In the genomic region with DNA sequence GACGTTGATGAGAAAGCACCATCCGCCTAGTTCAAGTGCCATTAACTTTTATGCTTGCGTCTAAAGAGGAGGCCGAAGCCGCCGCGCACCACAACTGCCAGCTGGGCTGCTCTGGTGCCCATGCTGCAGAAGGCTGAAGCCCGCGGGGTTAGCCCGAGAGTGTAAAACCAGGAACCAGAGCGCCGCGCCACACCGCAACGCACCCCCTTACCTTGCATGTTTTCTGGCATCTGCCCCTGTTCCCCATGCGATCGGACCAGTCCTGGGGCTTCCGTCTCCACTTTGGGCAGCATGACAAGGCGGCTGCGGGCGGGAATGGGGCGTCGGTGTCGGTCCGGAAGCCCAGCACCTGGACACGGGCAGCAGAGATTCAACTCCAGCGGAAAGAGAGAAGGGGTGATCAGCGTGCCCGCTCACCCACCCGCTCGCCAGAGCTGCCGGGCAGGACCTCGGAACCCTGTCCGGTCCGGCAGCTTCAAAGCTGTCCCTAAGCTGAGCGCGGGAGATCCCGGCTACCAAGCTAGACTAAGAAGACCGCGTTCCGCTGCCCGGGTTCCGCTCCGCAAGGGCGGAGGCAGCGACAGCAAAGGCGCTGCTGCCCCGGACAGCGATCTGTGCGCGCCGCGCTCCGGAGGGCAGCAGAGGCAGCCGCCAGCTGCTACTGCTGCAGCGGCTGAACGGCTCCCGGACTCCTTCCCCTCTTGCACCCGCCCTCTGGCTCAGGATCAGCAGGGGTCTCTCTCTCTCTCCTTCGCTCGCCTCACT, we compare ENCODE assay signal across 7 mouse cellular contexts. TPM values are rescaled to one million over a fixed set of nuclear protein-coding genes. Genes with fewer than 3 reads are reported as not detected.
DNase-seq lines count a peak whose midpoint lies in the region; ATAC-seq and TF ChIP-seq lines count a peak whose summit lies in the region.

No protein-coding gene starts in this region.

- H3K4me2 ChIP-seq in forebrain, embryonic 14.5 days (ENCODE audit: low read length), result peak overlapping the region; percentile 84
- H3K4me2 ChIP-seq in intestine, embryonic 14.5 days (ENCODE audit: low read length), result peak overlapping the region; percentile 73
- peak overlapping the region; percentile 65 for H3K4me2 ChIP-seq in liver, postnatal 0 days (ENCODE audit: low read depth, low read length)
- H3K4me2 ChIP-seq in neural tube, embryonic 15.5 days, result peak overlapping the region; percentile 92

- peaks cover 92% of the 10 kb centered on the region for H3K27me3 ChIP-seq in forebrain, embryonic 14.5 days (replicated peaks; ENCODE audit: control insufficient read depth, insufficient read depth, low read length)
- H3K27me3 ChIP-seq in intestine, embryonic 14.5 days (replicated peaks; ENCODE audit: control insufficient read depth, insufficient read depth, low read length), result peaks cover 87% of the 10 kb centered on the region
- peaks cover 69% of the 10 kb centered on the region for H3K27me3 ChIP-seq in liver, postnatal 0 days (ENCODE audit: insufficient read depth, low read length)
- H3K27me3 ChIP-seq in neural tube, embryonic 15.5 days (replicated peaks), result peaks cover 88% of the 10 kb centered on the region

- H3K36me3 ChIP-seq in forebrain, embryonic 14.5 days (ENCODE audit: control insufficient read depth, insufficient read depth, low read length), result no peaks in the 10 kb centered on the region
- no peaks in the 10 kb centered on the region for H3K36me3 ChIP-seq in intestine, embryonic 14.5 days (ENCODE audit: control insufficient read depth, insufficient read depth, low read length)
- 0 out of 2 replicates have a peak, but pooled peaks cover 3% of the 10 kb centered on the region for H3K36me3 ChIP-seq in liver, postnatal 0 days (replicated peaks; ENCODE audit: insufficient read depth, low read length)
- no peaks in the 10 kb centered on the region for H3K36me3 ChIP-seq in neural tube, embryonic 15.5 days

- H3K27ac ChIP-seq in forebrain, embryonic 14.5 days (ENCODE audit: low read depth, low read length), result no peak overlapping the region
- peak overlapping the region; percentile 39; the same call in 1 of the 2 replicates for H3K27ac ChIP-seq in intestine, embryonic 14.5 days (ENCODE audit: low read depth)
- H3K27ac ChIP-seq in liver, postnatal 0 days (ENCODE audit: low read depth), result peak overlapping the region; percentile 91
- no peak overlapping the region for H3K27ac ChIP-seq in neural tube, embryonic 15.5 days (replicated peaks)

- no peak for TF ChIP-seq EP300 in liver, postnatal 0 days (IDR thresholded peaks at IDR 0.05; ENCODE audit: low read depth)

- peak; percentile 56 for DNase-seq in Muller cell, postnatal 12 days (ENCODE audit: inconsistent ontology term)
- DNase-seq in adrenal gland, postnatal 10 days, result peak; percentile 75
- DNase-seq in forebrain, embryonic 14.5 days (ENCODE audit: low spot score), result peak; percentile 64
- DNase-seq in intestine, embryonic 14.5 days (ENCODE audit: low spot score), result peak; percentile 80
- peak; percentile 52 for DNase-seq in liver, postnatal 0 days
- no peak for DNase-seq in T-cell, adult 2 months (ENCODE audit: low spot score)

- H3K9ac ChIP-seq in forebrain, embryonic 14.5 days (ENCODE audit: low read length), result peak overlapping the region; percentile 54
- peak overlapping the region; percentile 47 for H3K9ac ChIP-seq in intestine, embryonic 14.5 days (ENCODE audit: low read length)
- H3K9ac ChIP-seq in liver, postnatal 0 days (replicated peaks), result peak overlapping the region; percentile 74
- H3K9ac ChIP-seq in neural tube, embryonic 15.5 days (replicated peaks), result peak overlapping the region; percentile 43; the same call in 1 of the 2 replicates

- TF ChIP-seq CTCF in liver, postnatal 0 days (IDR thresholded peaks at IDR 0.05; ENCODE audit: low read depth), result no peak

- H3K9me3 ChIP-seq in forebrain, embryonic 14.5 days (replicated peaks; ENCODE audit: control insufficient read depth, low read length), result 0 out of 2 replicates have a peak, but pooled peaks cover 4% of the 10 kb centered on the region
- H3K9me3 ChIP-seq in intestine, embryonic 14.5 days (ENCODE audit: control insufficient read depth, low read length), result no peaks in the 10 kb centered on the region
- no peaks in the 10 kb centered on the region for H3K9me3 ChIP-seq in liver, postnatal 0 days (ENCODE audit: low read length)
- H3K9me3 ChIP-seq in neural tube, embryonic 15.5 days (replicated peaks), result no peaks in the 10 kb centered on the region

- H3K4me1 ChIP-seq in forebrain, embryonic 14.5 days (ENCODE audit: control insufficient read depth, insufficient read depth, low read length), result peaks cover 20% of the 10 kb centered on the region
- H3K4me1 ChIP-seq in intestine, embryonic 14.5 days (replicated peaks; ENCODE audit: control insufficient read depth, insufficient read depth, low read length), result peaks cover 6% of the 10 kb centered on the region; the same call in 1 of the 2 replicates
- H3K4me1 ChIP-seq in liver, postnatal 0 days (ENCODE audit: insufficient read depth), result peaks cover 7% of the 10 kb centered on the region
- H3K4me1 ChIP-seq in neural tube, embryonic 15.5 days, result peaks cover 34% of the 10 kb centered on the region

- peak; percentile 53 for ATAC-seq in forebrain, embryonic 14.5 days
- ATAC-seq in intestine, embryonic 14.5 days (replicated peaks; ENCODE audit: low FRiP score, low TSS enrichment, low read depth), result peak; percentile 42; the same call in 1 of the 2 replicates
- peak; percentile 44 for ATAC-seq in liver, postnatal 0 days
- ATAC-seq in neural tube, embryonic 15.5 days (ENCODE audit: low FRiP score), result peak; percentile 71

- H3K4me3 ChIP-seq in forebrain, embryonic 14.5 days (ENCODE audit: low read depth, low read length), result peak overlapping the region; percentile 37
- H3K4me3 ChIP-seq in intestine, embryonic 14.5 days (ENCODE audit: low read depth, low read length), result peak overlapping the region; percentile 43
- peak overlapping the region; percentile 63 for H3K4me3 ChIP-seq in liver, postnatal 0 days (ENCODE audit: low read depth, low read length)
- peak overlapping the region; percentile 44 for H3K4me3 ChIP-seq in neural tube, embryonic 15.5 days (replicated peaks)

- WGBS in forebrain, embryonic 14.5 days, result under 1% methylated on average over 60 of the region's 61 CpGs
- under 1% methylated on average over 60 of the region's 61 CpGs for WGBS in intestine, embryonic 14.5 days
- WGBS in liver, postnatal 0 days (ENCODE audit: insufficient replicate concordance), result under 1% methylated on average over 60 of the region's 61 CpGs
- WGBS in neural tube, embryonic 15.5 days, result under 1% methylated on average over 61 of the region's 61 CpGs

RNA-seq across cellular contexts. Expression of gene Nr5a2, which starts 11.6 kb away (rescaled TPM):
- total RNA-seq in adrenal gland, postnatal 10 days (2021), result 1 to 10 TPM; 6.1 to 7.6 TPM
- 0.17 and 0.30 TPM in 2 replicates for polyA plus RNA-seq in forebrain, embryonic 14.5 days (2014; fragmentation: Nextera tagmentation; extraction: Ambion mirVana)
- polyA plus RNA-seq in intestine, embryonic 14.5 days (2014; fragmentation: Nextera tagmentation; extraction: Ambion mirVana), result 7.3 and 10.0 TPM in 2 replicates
- 3.1 and 3.2 TPM in 2 replicates for polyA plus RNA-seq in liver, postnatal 0 days (2015; fragmentation: Nextera tagmentation; extraction: Ambion mirVana)
- polyA plus RNA-seq in neural tube, embryonic 15.5 days (2015; fragmentation: Nextera tagmentation; extraction: Ambion mirVana), result 1.6 and 2.0 TPM in 2 replicates

Comparison
In these comparisons a context has a peak if more than half of its experiments do, and no peak if none do; other contexts are left out.
1. H3K27ac ChIP-seq: peak in intestine, embryonic 14.5 days (single experiment) and liver, postnatal 0 days (single experiment); none in forebrain, embryonic 14.5 days (single experiment) and neural tube, embryonic 15.5 days (single experiment).
2. Peak in every context shown above with its lines, with median percentiles within 50 percentile points of each other: ATAC-seq, H3K4me2 ChIP-seq, H3K4me3 ChIP-seq and H3K9ac ChIP-seq.